Mouse (Mus musculus): ENCODE data around the gene Icosl.
"Not testable (repeated sequence)": the region's sequence is repeated elsewhere in the genome, so short reads cannot be mapped to it uniquely, and the experiment has no call there.

Icosl gene

GRCm38 (mm10) chr10:78069101-78070011, at the start of gene Icosl:
Gene Icosl, plus strand, starts transcription at chr10:78069302.
- peak; percentile 37 to 61 for DNase-seq (ENCODE audit: low spot score in 2 of 2)

- not testable (repeated sequence) for DNase-seq (ENCODE audit: low spot score in 2 of 2)
Measured at GRCm38 (mm10) chr10:78019984-78020383, 49.1 kb upstream of the Icosl start.

- not testable (repeated sequence) for DNase-seq (ENCODE audit: low spot score in 2 of 2)
Measured at GRCm38 (mm10) chr10:78025453-78025852, 43.6 kb upstream of the Icosl start.

- DNase-seq (ENCODE audit: low spot score in 2 of 2) = peak; percentile 63 to 72
Measured at GRCm38 (mm10) chr10:78028129-78028528, 41.0 kb upstream of the Icosl start.

- DNase-seq (ENCODE audit: low spot score in 2 of 2) = no peak
Measured at GRCm38 (mm10) chr10:78029080-78029479, 40.0 kb upstream of the Icosl start.

- DNase-seq (ENCODE audit: low spot score in 2 of 2) = no peak
Measured at GRCm38 (mm10) chr10:78031987-78032386, 37.1 kb upstream of the Icosl start.

GRCm38 (mm10) chr10:78037139-78037538, 32.0 kb upstream of the Icosl start:
- DNase-seq (ENCODE audit: low spot score in 2 of 2) = no peak

- DNase-seq (ENCODE audit: low spot score in 2 of 2) = no peak
Measured at GRCm38 (mm10) chr10:78041647-78042046, 27.5 kb upstream of the Icosl start, which contains the start of gene Dnmt3l. Gene Dnmt3l, plus strand, starts transcription at chr10:78041947.

- no peak for DNase-seq (ENCODE audit: low spot score in 2 of 2)
Measured at GRCm38 (mm10) chr10:78042096-78042495, 27.0 kb upstream of the Icosl start.

- DNase-seq (ENCODE audit: low spot score in 2 of 2) = no peak
Measured at GRCm38 (mm10) chr10:78042697-78043405, 26.3 kb upstream of the Icosl start.

GRCm38 (mm10) chr10:78043406-78043836, 25.7 kb upstream of the Icosl start, which contains the start of gene Aire:
Gene Aire, minus strand, starts transcription at chr10:78043610.
- peak in 1 of 2 experiments; percentile 38 for DNase-seq (ENCODE audit: low spot score in 2 of 2)

- no peak for DNase-seq (ENCODE audit: low spot score in 2 of 2)
Measured at GRCm38 (mm10) chr10:78044531-78044930, 24.6 kb upstream of the Icosl start.

GRCm38 (mm10) chr10:78046388-78046787, 22.7 kb upstream of the Icosl start:
- no peak for DNase-seq (ENCODE audit: low spot score in 2 of 2)

- no peak for DNase-seq (ENCODE audit: low spot score in 2 of 2)
Measured at GRCm38 (mm10) chr10:78048061-78048730, 20.9 kb upstream of the Icosl start.

- no peak for DNase-seq (ENCODE audit: low spot score in 2 of 2)
Measured at GRCm38 (mm10) chr10:78049519-78050035, 19.5 kb upstream of the Icosl start.

GRCm38 (mm10) chr10:78054633-78055565, 14.2 kb upstream of the Icosl start:
- DNase-seq (ENCODE audit: low spot score in 2 of 2) = no peak

GRCm38 (mm10) chr10:78057056-78057455, 12.0 kb upstream of the Icosl start:
- DNase-seq (ENCODE audit: low spot score in 2 of 2) = no peak

- DNase-seq (ENCODE audit: low spot score in 2 of 2) = no peak
Measured at GRCm38 (mm10) chr10:78063122-78063521, 6.0 kb upstream of the Icosl start.

- no peak for DNase-seq (ENCODE audit: low spot score in 2 of 2)
Measured at GRCm38 (mm10) chr10:78067226-78067625, 1.9 kb upstream of the Icosl start.

GRCm38 (mm10) chr10:78068541-78068940, 561 bp upstream of the Icosl start:
- DNase-seq (ENCODE audit: low spot score in 2 of 2) = no peak

GRCm38 (mm10) chr10:78074151-78074550, 5.0 kb downstream of the Icosl start:
- DNase-seq (ENCODE audit: low spot score in 2 of 2) = no peak
